Mouse (Mus musculus) mammary gland, adult 2 months (tissue): Measurements from ENCODE around the gene Olfr33. TPM values are rescaled to one million over a fixed set of nuclear protein-coding genes. Genes with fewer than 3 reads are reported as not detected.

Experiments used
- polyA plus RNA-seq: library from polyadenylated mRNA; depleted of rRNA; stranded (reverse); fragments of >200 nt; gene quantifications from 2 replicates; pipeline ENCODE4 v1.2.3, GENCODE M21; 2012; ENCODE audit warnings: low replicate concordance; rRNA removed

The Olfr33 gene
- polyA plus RNA-seq, result 0.33 TPM in 1 of 2 replicates, not detected in the other

DNA sequence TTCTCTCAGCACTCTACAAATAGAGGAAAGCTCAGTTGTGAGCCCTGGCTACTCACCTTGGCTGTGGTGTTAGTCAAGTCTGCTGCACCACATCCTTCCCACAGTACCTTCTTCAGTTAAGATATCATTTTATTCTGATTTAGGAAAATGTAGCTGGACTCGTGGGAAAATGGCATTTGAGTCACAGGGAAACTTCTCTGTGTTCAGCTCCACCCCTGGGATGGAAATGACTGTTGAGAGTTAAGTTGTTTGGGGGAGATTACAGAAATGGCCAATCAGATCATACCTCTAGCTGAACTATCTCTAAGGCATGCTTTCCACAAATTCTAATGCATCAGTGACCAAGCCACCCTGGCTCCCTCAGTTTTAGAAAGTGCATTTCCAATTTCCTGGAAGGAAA, at the start of gene Olfr33:
Gene Olfr33, minus strand, starts transcription at position 101 of the 400 bp plus-strand sequence.

DNA sequence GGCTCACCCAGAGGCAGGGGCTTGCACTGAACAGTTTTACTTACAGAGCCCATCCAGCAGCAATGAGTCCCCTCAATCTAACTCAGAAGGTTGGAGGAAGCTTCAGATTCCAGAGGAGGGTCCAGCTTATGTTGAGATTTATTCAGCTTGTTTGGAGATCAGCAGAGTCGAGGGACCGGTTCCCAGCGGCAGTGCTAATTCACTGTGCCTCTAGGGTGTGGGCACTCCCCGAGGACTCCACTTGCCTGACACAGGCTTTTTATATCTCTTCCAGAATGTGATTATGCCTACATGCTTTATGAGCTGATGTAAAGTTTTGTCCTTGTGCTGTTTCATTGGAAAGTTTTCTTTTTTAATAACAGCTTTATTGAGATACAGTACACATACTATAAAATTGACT, 40.4 kb upstream of the Olfr33 start, which contains the start of the genes Olfr560 and Olfr78:
Gene Olfr560, minus strand, starts transcription at position 101 of the 400 bp plus-strand sequence.
Gene Olfr78, minus strand, starts transcription at position 206 of the 400 bp plus-strand sequence.

DNA sequence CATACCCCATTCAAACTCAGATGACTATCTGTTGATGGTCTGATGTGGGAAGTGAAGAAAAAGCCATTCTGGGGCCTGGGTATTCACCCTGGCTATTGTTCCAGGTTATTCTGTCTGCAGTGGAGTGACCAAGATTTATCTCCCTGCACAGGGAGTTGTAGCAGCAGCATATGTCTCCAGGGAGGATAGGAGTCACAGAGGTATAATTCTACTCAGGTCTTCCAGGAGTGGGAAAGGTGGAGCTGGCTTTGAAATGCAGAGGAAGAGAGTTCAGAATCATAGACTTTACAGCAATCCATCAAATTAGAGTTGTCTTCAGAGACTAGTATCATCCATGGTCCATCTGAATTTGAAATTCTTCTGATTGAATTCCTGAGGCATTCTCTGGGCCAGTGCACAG, 8.5 kb upstream of the Olfr33 start, which contains the start of gene Olfr559:
Gene Olfr559, minus strand, starts transcription at position 101 of the 400 bp plus-strand sequence.

DNA sequence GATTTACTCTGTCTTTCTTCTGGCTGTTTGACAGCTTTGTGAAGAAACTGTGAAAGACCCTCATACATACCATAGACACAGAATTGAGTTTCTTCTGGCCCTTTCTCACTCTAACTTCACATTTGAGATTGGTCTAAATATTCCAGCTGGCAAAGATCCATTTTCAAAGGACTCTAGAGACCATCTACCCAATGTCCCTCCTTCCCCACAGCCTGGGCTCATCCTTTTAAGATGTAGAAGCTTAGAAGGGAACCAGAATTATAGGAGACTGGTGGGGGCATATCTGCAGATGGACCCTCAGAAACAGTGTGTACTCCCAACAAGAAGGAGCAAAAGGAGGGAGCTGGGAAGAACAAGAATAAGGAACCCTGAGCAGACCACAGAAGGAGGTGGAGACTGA, 17.0 kb downstream of the Olfr33 start, which contains the start of gene Olfr558:
Gene Olfr558, plus strand, starts transcription at position 301 of the 400 bp plus-strand sequence.

DNA sequence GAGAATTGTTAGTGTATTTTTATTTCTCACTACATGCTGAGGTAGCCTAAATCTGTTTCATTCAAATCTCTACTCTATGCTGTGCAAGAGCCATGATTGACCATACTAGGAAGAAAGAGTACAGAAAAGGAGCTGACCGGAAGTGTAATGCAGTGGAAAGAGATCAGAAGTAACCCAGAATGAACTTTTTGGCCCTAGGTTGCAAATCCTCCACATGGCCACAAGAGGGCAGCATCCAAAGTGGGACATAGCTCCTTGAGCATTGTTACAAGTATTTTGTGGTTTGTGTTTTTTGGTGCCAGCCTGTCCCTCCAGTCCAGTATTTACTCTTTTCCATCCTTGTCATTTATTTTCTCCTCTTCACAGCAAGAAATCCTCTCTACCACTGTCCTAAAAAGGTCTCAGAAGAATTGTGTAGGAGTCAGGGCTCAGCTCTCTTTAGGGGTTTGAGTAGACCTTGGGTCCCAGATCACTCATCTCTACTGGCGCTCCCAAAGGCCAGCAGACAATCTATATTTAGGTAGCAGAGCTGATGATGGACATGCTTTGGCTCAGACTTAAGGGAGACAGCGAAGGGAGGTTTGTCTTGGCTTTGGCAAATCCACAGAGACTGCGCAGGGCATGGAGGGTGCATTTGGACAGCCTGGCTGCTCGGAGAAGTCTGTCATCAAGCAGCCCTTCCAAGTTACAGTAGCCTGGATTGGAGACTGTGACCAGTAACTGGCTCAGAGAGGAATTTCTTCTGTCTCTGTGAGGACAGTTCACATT, 23.3 kb downstream of the Olfr33 start, which contains the start of gene Olfr557:
Gene Olfr557, plus strand, starts transcription at position 553 of the 768 bp plus-strand sequence.

DNA sequence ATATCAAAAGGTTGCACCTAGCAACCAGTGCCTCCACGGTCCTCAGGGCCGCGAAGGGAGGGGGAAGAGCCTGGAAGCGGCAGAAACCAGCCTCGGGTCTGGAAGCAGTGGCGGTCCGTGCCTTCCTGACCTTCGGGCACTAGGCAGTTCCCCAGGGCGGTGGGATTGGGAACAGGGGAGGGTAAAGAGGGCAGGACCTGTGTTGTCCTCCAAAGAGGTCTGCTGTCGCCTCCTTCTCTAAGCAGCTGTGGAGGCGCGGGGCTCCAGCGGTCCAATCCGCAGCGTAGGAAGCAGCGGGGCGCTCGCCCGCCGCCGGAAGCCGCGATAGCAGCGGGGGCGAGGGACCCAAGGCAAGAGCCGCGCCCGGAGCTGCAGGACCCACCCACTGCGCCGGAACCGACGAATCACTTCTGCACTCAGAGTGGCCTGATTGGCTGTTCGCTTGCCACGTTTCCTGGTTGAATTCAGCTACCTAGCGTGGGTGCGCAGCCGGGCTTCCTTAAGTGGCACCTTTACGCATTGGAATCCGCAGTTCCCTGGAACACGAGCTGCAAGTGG, 31.8 kb downstream of the Olfr33 start, which contains the start of gene Trim68:
Gene Trim68, minus strand, starts transcription at position 384 of the 558 bp plus-strand sequence.

DNA sequence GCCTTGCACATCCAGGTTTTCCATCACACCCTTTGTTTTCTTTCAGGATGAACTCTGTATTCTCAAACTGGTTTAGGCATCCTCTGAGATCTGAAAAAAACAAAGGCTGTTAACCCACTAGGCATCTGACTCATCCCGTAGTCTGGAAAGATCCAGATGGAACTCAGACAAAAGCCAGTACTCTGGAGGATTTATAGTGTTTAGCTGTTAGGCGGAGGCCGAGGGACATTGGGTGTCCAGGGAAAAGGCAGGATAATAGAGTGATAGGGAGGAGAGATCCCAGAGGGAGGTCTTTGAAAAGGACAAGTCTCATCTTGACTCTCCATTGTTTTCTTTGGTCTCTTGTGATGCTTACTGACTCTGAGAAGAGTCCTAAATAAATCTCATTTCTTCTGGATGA, 54.3 kb downstream of the Olfr33 start, which contains the start of gene Olfr556:
Gene Olfr556, plus strand, starts transcription at position 301 of the 400 bp plus-strand sequence.

Other genes starting within 250 kb of the Olfr33 start
- gene Olfr543, start 237.4 kb downstream of the Olfr33 start, polyA plus RNA-seq, result not detected in 2 replicates
- not detected in 2 replicates for gene Olfr544, start 230.8 kb downstream of the Olfr33 start, polyA plus RNA-seq
- gene Olfr545, start 219.5 kb downstream of the Olfr33 start, polyA plus RNA-seq, result not detected in 2 replicates
- gene Olfr547, start 184.3 kb downstream of the Olfr33 start, polyA plus RNA-seq, result not detected in 2 replicates
- not detected in 2 replicates for gene Olfr548-ps1, start 178.2 kb downstream of the Olfr33 start, polyA plus RNA-seq
- gene Olfr549, start 169.2 kb downstream of the Olfr33 start, polyA plus RNA-seq, result not detected in 2 replicates
- gene Trim21, start 153.6 kb downstream of the Olfr33 start, polyA plus RNA-seq, result 6.6 and 12.9 TPM in 2 replicates
- gene Olfr550, start 147.6 kb downstream of the Olfr33 start, polyA plus RNA-seq, result 0.78 and 0.91 TPM in 2 replicates
- gene Olfr551, start 127.2 kb downstream of the Olfr33 start, polyA plus RNA-seq, result not detected in 2 replicates
- not detected in 2 replicates for gene Olfr552, start 121.3 kb downstream of the Olfr33 start, polyA plus RNA-seq
- gene Olfr553, start 100.9 kb downstream of the Olfr33 start, polyA plus RNA-seq, result not detected in 2 replicates
- gene Olfr554, start 80.6 kb downstream of the Olfr33 start, polyA plus RNA-seq, result not detected in 2 replicates
- not detected in 2 replicates for gene Olfr555, start 60.2 kb downstream of the Olfr33 start, polyA plus RNA-seq
- gene Olfr556, start 54.2 kb downstream of the Olfr33 start, polyA plus RNA-seq, result not detected in 2 replicates
- gene Trim68, start 31.7 kb downstream of the Olfr33 start, polyA plus RNA-seq, result 23.8 and 50.9 TPM in 2 replicates
- gene Olfr557, start 23.2 kb downstream of the Olfr33 start, polyA plus RNA-seq, result not detected in 2 replicates
- gene Olfr558, start 16.9 kb downstream of the Olfr33 start, polyA plus RNA-seq, result 2.3 and 6.1 TPM in 2 replicates
- not detected in 2 replicates for gene Olfr559, start 8.4 kb upstream of the Olfr33 start, polyA plus RNA-seq
- gene Olfr560, start 40.3 kb upstream of the Olfr33 start, polyA plus RNA-seq, result 0.09 TPM in 1 of 2 replicates, not detected in the other
- gene Olfr78, start 40.4 kb upstream of the Olfr33 start, polyA plus RNA-seq, result 3.2 and 8.0 TPM in 2 replicates
- gene Olfr561, start 52.2 kb upstream of the Olfr33 start, polyA plus RNA-seq, result 0.11 TPM in 1 of 2 replicates, not detected in the other
- gene Olfr564, start 84.4 kb upstream of the Olfr33 start, polyA plus RNA-seq, result not detected in 2 replicates
- gene Olfr566, start 139.7 kb upstream of the Olfr33 start, polyA plus RNA-seq, result not detected in 2 replicates
- gene Olfr568, start 158.1 kb upstream of the Olfr33 start, polyA plus RNA-seq, result not detected in 2 replicates
- gene Olfr569, start 171.8 kb upstream of the Olfr33 start, polyA plus RNA-seq, result not detected in 2 replicates
- not detected in 2 replicates for gene Olfr570, start 175.5 kb upstream of the Olfr33 start, polyA plus RNA-seq
- gene Olfr571, start 198.5 kb upstream of the Olfr33 start, polyA plus RNA-seq, result not detected in 2 replicates
- not detected in 2 replicates for gene Olfr572, start 205.3 kb upstream of the Olfr33 start, polyA plus RNA-seq
- gene Olfr573-ps1, start 223.5 kb upstream of the Olfr33 start, polyA plus RNA-seq, result not detected in 2 replicates
- not detected in 2 replicates for gene Olfr574, start 229.4 kb upstream of the Olfr33 start, polyA plus RNA-seq
- not detected in 2 replicates for gene Olfr575, start 239.7 kb upstream of the Olfr33 start, polyA plus RNA-seq
- not detected in 2 replicates for gene Olfr576, start 243.6 kb upstream of the Olfr33 start, polyA plus RNA-seq